Mouse (Mus musculus) central nervous system, embryonic 11.5 days (tissue): Measurements from ENCODE around the gene G6pc3. TPM values are rescaled to one million over a fixed set of nuclear protein-coding genes. Genes with fewer than 3 reads are reported as not detected.

ENCODE experiments used
- polyA plus RNA-seq: library from polyadenylated mRNA; depleted of rRNA; stranded (reverse); fragments of >200 nt; gene quantifications from 2 replicates; pipeline ENCODE4 v1.2.3, GENCODE M21; 2012; rRNA removed

The G6pc3 gene
- 34.9 and 38.5 TPM in 2 replicates for polyA plus RNA-seq

DNA sequence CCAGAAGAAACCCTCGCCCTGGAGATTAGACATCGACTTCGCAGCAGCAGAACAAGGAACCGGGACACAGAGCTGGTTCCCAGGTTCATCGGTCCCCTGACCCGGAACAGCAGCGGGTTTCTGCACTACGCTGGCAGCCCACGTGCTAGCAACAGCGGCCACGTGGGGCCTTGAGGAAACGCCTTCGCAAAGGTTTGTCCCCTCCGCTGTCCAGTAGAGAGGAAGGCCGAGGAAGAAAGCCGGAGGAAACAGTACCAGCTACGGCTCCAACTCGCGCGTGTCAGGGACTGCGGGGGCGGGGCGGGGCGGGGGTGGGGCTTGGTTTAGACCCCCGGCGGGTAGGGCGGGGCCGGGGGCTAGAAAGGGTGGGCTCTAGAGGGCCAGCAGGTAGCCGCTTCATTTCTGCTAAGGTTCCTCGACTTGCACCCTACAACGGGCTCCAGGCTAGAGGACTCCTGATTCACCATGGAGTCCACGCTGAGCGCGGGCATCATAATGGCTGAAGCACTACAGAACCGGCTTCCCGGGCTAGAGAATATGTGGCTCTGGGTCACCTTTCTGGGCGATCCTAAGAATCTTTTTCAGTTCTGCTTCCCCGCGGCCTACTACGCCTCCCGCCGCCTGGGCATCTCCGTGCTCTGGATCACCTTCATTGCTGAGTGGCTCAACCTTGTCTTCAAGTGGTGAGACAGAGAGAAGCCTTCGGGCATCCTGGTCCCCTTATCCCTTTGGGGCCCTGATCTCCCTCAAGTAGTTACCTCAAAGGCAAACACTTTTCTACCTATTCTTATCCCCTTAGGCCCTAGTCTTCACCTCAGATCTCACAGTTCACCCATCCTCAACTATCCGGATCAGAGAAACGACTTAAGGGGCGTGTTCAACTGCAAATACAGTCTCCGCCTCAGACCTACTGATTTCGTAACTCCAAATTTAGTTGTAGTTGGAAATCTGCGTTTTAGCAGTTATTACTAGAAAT lies at the start of gene G6pc3:
G6pc3 (plus strand) TSS at position 160 of the 976 bp plus-strand sequence.

DNA sequence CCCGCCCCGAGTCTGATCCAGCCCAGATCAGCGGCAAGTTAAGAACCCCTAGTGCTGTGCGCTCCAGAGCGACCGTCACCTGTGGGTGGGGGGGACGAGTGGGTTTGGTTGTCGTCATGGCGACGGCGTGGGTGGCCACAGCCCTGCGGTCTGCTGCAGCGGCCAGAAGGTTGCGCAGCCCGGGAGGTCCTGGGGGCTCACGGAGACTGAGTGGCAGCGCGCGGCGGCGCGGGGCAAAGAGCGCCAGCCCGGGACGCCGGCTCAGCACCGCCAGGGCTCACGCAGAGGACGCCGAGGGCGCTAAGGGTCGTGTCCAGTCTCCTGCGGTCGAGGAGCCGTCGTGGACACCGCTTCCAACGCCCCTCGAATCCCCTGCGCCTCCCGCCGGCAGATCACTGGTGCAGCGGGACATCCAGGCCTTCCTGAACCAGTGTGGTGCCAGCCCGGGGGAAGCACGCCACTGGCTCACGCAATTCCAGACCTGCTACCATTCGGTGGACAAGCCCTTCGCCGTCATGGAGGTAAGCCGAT lies 43.9 kb upstream of the G6pc3 start, which contains the start of gene Nags:
Nags (plus strand) TSS at position 43 of the 531 bp plus-strand sequence.

DNA sequence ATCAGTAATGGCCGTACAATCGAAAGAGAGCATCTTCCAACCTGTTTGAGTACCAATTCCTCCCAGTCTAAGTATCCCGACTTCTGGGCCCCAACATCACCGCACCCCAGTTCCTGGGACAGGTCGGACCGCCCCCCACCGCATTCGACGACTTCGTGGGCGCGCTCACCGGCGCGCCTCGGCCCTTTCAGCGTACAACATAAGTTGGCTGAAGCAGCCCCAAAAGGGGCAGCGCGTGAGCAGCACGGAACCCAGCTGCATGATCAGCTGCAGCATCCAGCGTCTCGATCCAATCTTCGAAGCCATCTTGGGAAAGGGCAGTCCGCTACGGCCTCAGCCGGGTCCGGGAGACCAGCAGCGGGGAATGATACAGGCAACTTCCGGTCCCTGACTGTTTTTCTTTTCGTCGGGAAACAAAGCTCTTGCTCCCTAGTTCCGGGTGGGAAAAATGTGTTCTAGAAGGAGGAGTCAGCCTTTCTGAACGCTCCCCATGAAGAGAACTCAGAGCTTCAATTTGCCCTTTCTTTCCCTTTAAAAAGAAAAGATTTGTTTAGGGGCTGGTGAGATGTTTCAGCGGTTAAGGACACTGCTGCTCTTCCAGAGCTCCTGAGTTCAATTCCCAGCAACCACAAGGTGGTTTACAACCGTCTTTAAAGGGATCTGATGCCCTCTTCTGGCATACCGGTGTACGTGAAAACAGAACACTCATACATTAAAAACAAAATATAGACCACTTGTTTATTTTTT lies 33.2 kb upstream of the G6pc3 start, which contains the start of gene Tmem101:
Tmem101 (minus strand) TSS at position 366 of the 747 bp plus-strand sequence.

DNA sequence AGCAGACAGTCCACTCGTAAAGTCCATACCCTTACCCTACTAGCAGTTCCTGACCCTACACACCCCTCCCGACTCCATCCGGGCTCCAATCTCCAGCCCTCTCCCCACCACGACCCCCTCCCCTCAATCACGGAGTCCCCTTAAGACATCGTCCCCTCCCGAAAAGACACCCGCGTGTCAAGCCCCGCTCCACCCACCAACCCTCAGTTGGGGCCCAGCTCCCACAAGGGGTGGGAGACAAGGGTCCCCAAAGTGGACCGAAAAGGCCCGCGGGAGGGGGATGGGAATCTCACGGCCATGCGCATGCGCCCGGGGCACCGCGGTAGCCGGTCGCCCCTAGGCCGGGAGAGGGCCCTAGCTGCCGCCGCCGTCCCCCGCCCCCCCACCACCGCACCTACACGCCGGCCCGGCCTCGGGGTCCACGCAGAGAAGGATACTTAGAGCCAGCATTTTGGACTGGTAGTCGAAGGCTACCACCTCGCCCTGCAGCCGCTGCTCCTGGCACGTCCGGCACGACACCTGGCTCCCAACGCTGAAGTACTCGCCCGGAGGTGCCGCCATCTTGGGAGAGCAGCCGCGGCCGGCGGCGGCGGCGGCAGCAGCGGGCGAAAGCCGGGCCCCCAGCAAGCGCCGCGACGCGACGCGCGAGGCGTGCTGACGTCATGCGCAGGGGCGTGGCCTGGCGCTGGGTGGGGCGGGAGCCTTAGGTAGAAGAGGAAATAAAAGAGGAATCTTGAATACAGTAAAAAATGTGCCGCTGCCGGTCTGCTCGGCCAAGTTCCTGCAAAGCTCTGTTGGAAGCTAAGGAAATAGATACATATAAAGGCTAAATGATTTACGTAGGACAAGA lies 4.5 kb upstream of the G6pc3 start, which contains the start of gene Lsm12:
Lsm12 (minus strand) TSS at position 651 of the 850 bp plus-strand sequence.

DNA sequence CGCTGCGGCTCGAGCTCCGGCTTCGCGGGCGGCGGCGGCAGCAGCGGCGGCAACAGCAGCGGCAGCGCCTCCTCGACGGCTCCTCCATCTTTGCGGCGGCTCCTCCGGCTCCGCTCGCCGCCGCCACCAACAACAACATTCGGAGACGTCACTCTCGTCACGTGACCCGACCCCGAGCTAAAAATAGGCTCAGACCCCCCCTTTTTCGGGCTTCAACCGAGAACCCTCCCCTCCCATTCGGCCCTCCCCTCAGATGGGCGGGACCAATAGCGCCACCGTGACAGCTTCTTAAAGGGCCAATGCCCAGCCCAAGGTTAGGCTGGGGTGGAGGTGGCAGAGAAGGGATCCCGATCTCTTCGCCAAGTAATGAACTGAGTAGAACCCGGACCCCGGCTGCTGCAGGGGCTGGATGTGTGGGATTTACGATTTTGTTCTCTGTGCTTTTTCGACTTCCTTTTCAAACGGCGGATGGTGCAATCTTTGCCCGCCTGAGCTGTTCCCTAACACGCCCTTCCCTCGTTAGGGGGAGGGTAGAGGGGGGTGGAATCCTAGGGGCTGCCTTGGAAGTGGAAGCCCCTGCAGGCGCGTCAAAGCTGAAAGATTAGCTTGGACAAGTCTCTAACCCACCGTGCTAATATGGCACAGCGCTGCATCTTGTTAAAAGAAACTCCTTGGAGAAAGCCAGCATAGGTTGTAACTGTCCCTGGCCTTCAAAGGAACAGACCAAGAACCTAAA lies 40.8 kb downstream of the G6pc3 start, which contains the start of gene Hdac5:
Hdac5 (minus strand) TSS at position 161 of the 736 bp plus-strand sequence.

Other genes with a start within 250 kb of the G6pc3 start
- 0.86 and 1.2 TPM in 2 replicates for gene Sost, start 222.6 kb upstream of the G6pc3 start, polyA plus RNA-seq
- gene Cfap97d1, start 205.3 kb upstream of the G6pc3 start, polyA plus RNA-seq = not detected in 2 replicates
- gene Dusp3, start 202.6 kb upstream of the G6pc3 start, polyA plus RNA-seq = 8.3 and 10.5 TPM in 2 replicates
- gene Mpp3, start 161.2 kb upstream of the G6pc3 start, polyA plus RNA-seq = 27.2 and 29.5 TPM in 2 replicates
- gene Cd300lg, start 148.1 kb upstream of the G6pc3 start, polyA plus RNA-seq = 0.18 and 0.27 TPM in 2 replicates
- 19.5 and 22.5 TPM in 2 replicates for gene Mpp2, start 101.1 kb upstream of the G6pc3 start, polyA plus RNA-seq
- gene Ppy, start 88.3 kb upstream of the G6pc3 start, polyA plus RNA-seq = not detected in 2 replicates
- gene Pyy, start 81.8 kb upstream of the G6pc3 start, polyA plus RNA-seq = 1.8 and 4.3 TPM in 2 replicates
- 0.21 and 0.50 TPM in 2 replicates for gene Nags, start 44.1 kb upstream of the G6pc3 start, polyA plus RNA-seq
- 33.5 and 34.9 TPM in 2 replicates for gene Tmem101, start 33.2 kb upstream of the G6pc3 start, polyA plus RNA-seq
- 45.4 and 59.2 TPM in 2 replicates for gene Lsm12, start 4.3 kb upstream of the G6pc3 start, polyA plus RNA-seq
- gene Hdac5, start 40.5 kb downstream of the G6pc3 start, polyA plus RNA-seq = 62.5 and 110 TPM in 2 replicates
- gene BC030867, start 59.3 kb downstream of the G6pc3 start, polyA plus RNA-seq = 14.9 and 17.9 TPM in 2 replicates
- 0.30 and 0.55 TPM in 2 replicates for gene Asb16, start 79.1 kb downstream of the G6pc3 start, polyA plus RNA-seq
- 31.0 and 49.3 TPM in 2 replicates for gene Tmub2, start 95.3 kb downstream of the G6pc3 start, polyA plus RNA-seq
- gene Atxn7l3, start 107.0 kb downstream of the G6pc3 start, polyA plus RNA-seq = 62.8 and 72.5 TPM in 2 replicates
- 89.8 and 217 TPM in 2 replicates for gene Ubtf, start 130.1 kb downstream of the G6pc3 start, polyA plus RNA-seq
- gene Slc4a1, start 176.6 kb downstream of the G6pc3 start, polyA plus RNA-seq = 31.2 and 52.6 TPM in 2 replicates
- gene Rundc3a, start 203.8 kb downstream of the G6pc3 start, polyA plus RNA-seq = 89.0 and 259 TPM in 2 replicates
- gene Slc25a39, start 218.3 kb downstream of the G6pc3 start, polyA plus RNA-seq = 99.5 and 102 TPM in 2 replicates
- 43.8 and 51.9 TPM in 2 replicates for gene Grn, start 240.7 kb downstream of the G6pc3 start, polyA plus RNA-seq